15 mouse cellular contexts compared by ENCODE assay signal in genomic region chr6:72388266-72388665, GRCm38 (mm10). TPM values are rescaled to one million over a fixed set of nuclear protein-coding genes. Genes with fewer than 3 reads are reported as not detected.
DNase-seq lines count a peak whose midpoint lies in the region; ATAC-seq and TF ChIP-seq lines count a peak whose summit lies in the region.
"Had no signal": no experiment of that assay in that cellular context is flagged by ENCODE, and none has a peak within 500 bp of the region (broad histone marks: within the 10 kb centered on the region; RNA-seq: fewer than 3 reads in every experiment).

No protein-coding gene starts in this region.

- H3K9me3 ChIP-seq in heart, embryonic 11.5 days (replicated peaks; ENCODE audit: control insufficient read depth, low read length) = no peaks in the 10 kb centered on the region
- H3K9me3 ChIP-seq in lung, embryonic 14.5 days (ENCODE audit: low read depth, low read length) = no peaks in the 10 kb centered on the region
- H3K9me3 ChIP-seq in intestine, postnatal 0 days (ENCODE audit: control insufficient read depth) = no peaks in the 10 kb centered on the region
- H3K9me3 ChIP-seq in liver, embryonic 16.5 days (replicated peaks; ENCODE audit: control insufficient read depth, low read length) = no peaks in the 10 kb centered on the region
- H3K9me3 ChIP-seq in forebrain, embryonic 13.5 days (replicated peaks) = no peaks in the 10 kb centered on the region

- H3K36me3 ChIP-seq in heart, embryonic 11.5 days (ENCODE audit: control insufficient read depth, insufficient read depth, low read length) = peaks cover 10% of the 10 kb centered on the region
- H3K36me3 ChIP-seq in lung, embryonic 14.5 days (ENCODE audit: insufficient read depth) = peaks cover 26% of the 10 kb centered on the region
- peaks cover 40% of the 10 kb centered on the region for H3K36me3 ChIP-seq in intestine, postnatal 0 days (ENCODE audit: control insufficient read depth, insufficient read depth)
- H3K36me3 ChIP-seq in liver, embryonic 16.5 days (ENCODE audit: control insufficient read depth, insufficient read depth) = peaks cover 29% of the 10 kb centered on the region
- H3K36me3 ChIP-seq in forebrain, embryonic 13.5 days (ENCODE audit: poor library complexity, severe bottlenecking) = no peaks in the 10 kb centered on the region

- H3K4me2 ChIP-seq in heart, embryonic 11.5 days = peak overlapping the region; percentile 82
- peak overlapping the region; percentile 69; the same call in 1 of the 2 replicates for H3K4me2 ChIP-seq in lung, embryonic 14.5 days
- peak overlapping the region; percentile 78 for H3K4me2 ChIP-seq in intestine, postnatal 0 days (replicated peaks; ENCODE audit: low read depth)
- H3K4me2 ChIP-seq in liver, embryonic 16.5 days (ENCODE audit: low read depth, low read length) = peak overlapping the region; percentile 86
- no peak overlapping the region for H3K4me2 ChIP-seq in forebrain, embryonic 13.5 days

- no peak overlapping the region for H3K4me3 ChIP-seq in heart, embryonic 11.5 days (ENCODE audit: low read depth, low read length)
- H3K4me3 ChIP-seq in lung, embryonic 14.5 days (ENCODE audit: low read depth, low read length) = no peak overlapping the region
- no peak overlapping the region for H3K4me3 ChIP-seq in intestine, postnatal 0 days (ENCODE audit: low read depth, low read length)
- peak overlapping the region; percentile 85 for H3K4me3 ChIP-seq in liver, embryonic 16.5 days (ENCODE audit: low read depth, low read length)
- H3K4me3 ChIP-seq in forebrain, embryonic 13.5 days = no peak overlapping the region
- H3K4me3 ChIP-seq: left cerebral cortex, adult 2 months had no signal

- ATAC-seq in heart, embryonic 11.5 days (replicated peaks; ENCODE audit: insufficient number of reproducible peaks, low FRiP score, low TSS enrichment) = no peak
- ATAC-seq in lung, embryonic 14.5 days (ENCODE audit: insufficient read depth) = no peak
- no peak for ATAC-seq in intestine, postnatal 0 days
- no peak for ATAC-seq in liver, embryonic 16.5 days (ENCODE audit: low read depth)
- ATAC-seq in forebrain, embryonic 13.5 days = no peak
- ATAC-seq: hindbrain, embryonic 16.5 days had no signal

- no peak overlapping the region; the same call in 1 of the 2 replicates for H3K9ac ChIP-seq in heart, embryonic 11.5 days (ENCODE audit: low read depth, low read length)
- no peak overlapping the region; the same call in 1 of the 2 replicates for H3K9ac ChIP-seq in lung, embryonic 14.5 days
- no peak overlapping the region for H3K9ac ChIP-seq in intestine, postnatal 0 days (ENCODE audit: low read depth, low read length)
- H3K9ac ChIP-seq in liver, embryonic 16.5 days (ENCODE audit: low read depth, low read length) = peak overlapping the region; percentile 95
- H3K9ac ChIP-seq in forebrain, embryonic 13.5 days = no peak overlapping the region

- no peak for DNase-seq in heart, postnatal 4 days
- DNase-seq in lung, embryonic 14.5 days = no peak
- DNase-seq in lung, postnatal 4 days = no peak
- no peak for DNase-seq in testis, postnatal 10 days (ENCODE audit: low spot score)
- DNase-seq: adrenal gland, postnatal 36 days; B cell, adult 2 months; lung, postnatal 36 days; thymus, postnatal 25 days had no signal

- no peak for TF ChIP-seq CTCF in lung, embryonic 14.5 days (IDR thresholded peaks at IDR 0.05; ENCODE audit: low read depth)
- TF ChIP-seq CTCF in intestine, postnatal 0 days (IDR thresholded peaks at IDR 0.05; ENCODE audit: low read depth) = no peak

- 71% methylated on average over 10 of the region's 10 CpGs for WGBS in heart, embryonic 11.5 days (ENCODE audit: insufficient replicate concordance)
- 59% methylated on average over 10 of the region's 10 CpGs for WGBS in lung, embryonic 14.5 days
- WGBS in intestine, postnatal 0 days = 62% methylated on average over 10 of the region's 10 CpGs
- 52% methylated on average over 10 of the region's 10 CpGs for WGBS in liver, embryonic 16.5 days (ENCODE audit: insufficient replicate concordance)
- 73% methylated on average over 10 of the region's 10 CpGs for whole genome bisulfite sequencing in forebrain, embryonic 13.5 days

- H3K27me3 ChIP-seq in heart, embryonic 11.5 days (ENCODE audit: control insufficient read depth, insufficient read depth, low read length) = no peaks in the 10 kb centered on the region
- H3K27me3 ChIP-seq in lung, embryonic 14.5 days (ENCODE audit: insufficient read depth, low read length) = no peaks in the 10 kb centered on the region
- no peaks in the 10 kb centered on the region for H3K27me3 ChIP-seq in intestine, postnatal 0 days (replicated peaks; ENCODE audit: control insufficient read depth, insufficient read depth, low read length)
- no peaks in the 10 kb centered on the region for H3K27me3 ChIP-seq in liver, embryonic 16.5 days (ENCODE audit: control insufficient read depth, insufficient read depth, low read depth, low read length)
- peaks cover 14% of the 10 kb centered on the region; the same call in 1 of the 2 replicates for H3K27me3 ChIP-seq in forebrain, embryonic 13.5 days

- H3K4me1 ChIP-seq in heart, embryonic 11.5 days (ENCODE audit: control insufficient read depth, insufficient read depth, low read length) = peaks cover 18% of the 10 kb centered on the region
- H3K4me1 ChIP-seq in lung, embryonic 14.5 days (ENCODE audit: insufficient read depth) = 0 out of 2 replicates have a peak, but pooled peaks cover 7% of the 10 kb centered on the region
- peaks cover 5% of the 10 kb centered on the region; the same call in 1 of the 2 replicates for H3K4me1 ChIP-seq in intestine, postnatal 0 days (replicated peaks; ENCODE audit: control insufficient read depth, insufficient read depth, low read length)
- H3K4me1 ChIP-seq in liver, embryonic 16.5 days (ENCODE audit: control insufficient read depth, low read depth, low read length) = peaks cover 57% of the 10 kb centered on the region
- H3K4me1 ChIP-seq in forebrain, embryonic 13.5 days = peaks cover 14% of the 10 kb centered on the region

- 0 out of 2 replicates have a peak overlapping the region, but pooled peaks have one; percentile 35 for H3K27ac ChIP-seq in heart, embryonic 11.5 days (ENCODE audit: low read depth, low read length)
- H3K27ac ChIP-seq in lung, embryonic 14.5 days (ENCODE audit: low read depth) = no peak overlapping the region
- no peak overlapping the region for H3K27ac ChIP-seq in intestine, postnatal 0 days (ENCODE audit: low read depth, low read length)
- H3K27ac ChIP-seq in liver, embryonic 16.5 days (ENCODE audit: low read length) = peak overlapping the region; percentile 100
- no peak overlapping the region for H3K27ac ChIP-seq in forebrain, embryonic 13.5 days
- H3K27ac ChIP-seq: left cerebral cortex, adult 2 months had no signal

RNA-seq across cellular contexts. Expression of gene Vamp8, which starts 2.2 kb away (rescaled TPM):
- polyA plus RNA-seq in heart, embryonic 11.5 days (2014; fragmentation: Nextera tagmentation; extraction: Ambion mirVana) = 137 and 142 TPM in 2 replicates
- total RNA-seq in heart, postnatal 4 days (2021) = 100 to 1,000 TPM; 105 to 121 TPM
- 132 and 137 TPM in 2 replicates for polyA plus RNA-seq in lung, embryonic 14.5 days (2014; fragmentation: Nextera tagmentation; extraction: Ambion mirVana)
- polyA plus RNA-seq in intestine, postnatal 0 days (2015; fragmentation: Nextera tagmentation; extraction: Ambion mirVana) = 450 and 453 TPM in 2 replicates
- polyA plus RNA-seq in liver, embryonic 16.5 days (2015; fragmentation: Nextera tagmentation; extraction: Ambion mirVana) = 212 and 230 TPM in 2 replicates
- polyA plus RNA-seq in forebrain, embryonic 13.5 days (2015; fragmentation: Nextera tagmentation; extraction: Ambion mirVana) = 16.8 and 21.3 TPM in 2 replicates

RNA-seq across cellular contexts. Expression of gene Vamp5, which starts 8.0 kb away (rescaled TPM):
- 55.3 and 59.2 TPM in 2 replicates for polyA plus RNA-seq in heart, embryonic 11.5 days (2014; fragmentation: Nextera tagmentation; extraction: Ambion mirVana)
- 10 to 100 TPM; 33.4 to 36.0 TPM for total RNA-seq in heart, postnatal 4 days (2021)
- 31.0 and 31.2 TPM in 2 replicates for polyA plus RNA-seq in lung, embryonic 14.5 days (2014; fragmentation: Nextera tagmentation; extraction: Ambion mirVana)
- 14.9 and 16.6 TPM in 2 replicates for polyA plus RNA-seq in intestine, postnatal 0 days (2015; fragmentation: Nextera tagmentation; extraction: Ambion mirVana)
- polyA plus RNA-seq in liver, embryonic 16.5 days (2015; fragmentation: Nextera tagmentation; extraction: Ambion mirVana) = 54.9 and 62.8 TPM in 2 replicates
- 7.0 and 10.1 TPM in 2 replicates for polyA plus RNA-seq in forebrain, embryonic 13.5 days (2015; fragmentation: Nextera tagmentation; extraction: Ambion mirVana)

RNA-seq across cellular contexts. Expression of gene Rnf181, which starts 21.5 kb away (rescaled TPM):
- 95.4 and 107 TPM in 2 replicates for polyA plus RNA-seq in heart, embryonic 11.5 days (2014; fragmentation: Nextera tagmentation; extraction: Ambion mirVana)
- 10 to 100 TPM; 41.1 to 42.4 TPM for total RNA-seq in heart, postnatal 4 days (2021)
- polyA plus RNA-seq in lung, embryonic 14.5 days (2014; fragmentation: Nextera tagmentation; extraction: Ambion mirVana) = 105 and 116 TPM in 2 replicates
- 122 and 132 TPM in 2 replicates for polyA plus RNA-seq in intestine, postnatal 0 days (2015; fragmentation: Nextera tagmentation; extraction: Ambion mirVana)
- 86.5 and 91.9 TPM in 2 replicates for polyA plus RNA-seq in liver, embryonic 16.5 days (2015; fragmentation: Nextera tagmentation; extraction: Ambion mirVana)
- polyA plus RNA-seq in forebrain, embryonic 13.5 days (2015; fragmentation: Nextera tagmentation; extraction: Ambion mirVana) = 122 and 125 TPM in 2 replicates

RNA-seq across cellular contexts. Expression of gene Ggcx, which starts 25.8 kb away (rescaled TPM):
- polyA plus RNA-seq in heart, embryonic 11.5 days (2014; fragmentation: Nextera tagmentation; extraction: Ambion mirVana) = 23.9 and 27.1 TPM in 2 replicates
- total RNA-seq in heart, postnatal 4 days (2021) = 10 to 100 TPM; 26.8 to 28.2 TPM
- 22.3 and 23.4 TPM in 2 replicates for polyA plus RNA-seq in lung, embryonic 14.5 days (2014; fragmentation: Nextera tagmentation; extraction: Ambion mirVana)
- 6.2 and 6.8 TPM in 2 replicates for polyA plus RNA-seq in intestine, postnatal 0 days (2015; fragmentation: Nextera tagmentation; extraction: Ambion mirVana)
- 29.6 and 31.7 TPM in 2 replicates for polyA plus RNA-seq in liver, embryonic 16.5 days (2015; fragmentation: Nextera tagmentation; extraction: Ambion mirVana)
- polyA plus RNA-seq in forebrain, embryonic 13.5 days (2015; fragmentation: Nextera tagmentation; extraction: Ambion mirVana) = 12.7 and 13.8 TPM in 2 replicates

RNA-seq across cellular contexts. Expression of gene Tmem150a, which starts 33.0 kb away (rescaled TPM):
- 14.8 and 15.1 TPM in 2 replicates for polyA plus RNA-seq in heart, embryonic 11.5 days (2014; fragmentation: Nextera tagmentation; extraction: Ambion mirVana)
- 10 to 100 TPM in 1 of 2 experiments, 1 to 10 TPM in 1; 9.8 to 12.3 TPM for total RNA-seq in heart, postnatal 4 days (2021)
- 10.3 and 10.4 TPM in 2 replicates for polyA plus RNA-seq in lung, embryonic 14.5 days (2014; fragmentation: Nextera tagmentation; extraction: Ambion mirVana)
- polyA plus RNA-seq in intestine, postnatal 0 days (2015; fragmentation: Nextera tagmentation; extraction: Ambion mirVana) = 12.4 and 14.2 TPM in 2 replicates
- 54.4 and 59.7 TPM in 2 replicates for polyA plus RNA-seq in liver, embryonic 16.5 days (2015; fragmentation: Nextera tagmentation; extraction: Ambion mirVana)
- 6.9 and 7.3 TPM in 2 replicates for polyA plus RNA-seq in forebrain, embryonic 13.5 days (2015; fragmentation: Nextera tagmentation; extraction: Ambion mirVana)
- total RNA-seq: common myeloid progenitor, adult 5-6 weeks had no signal

Comparison
In these comparisons a context has a peak if more than half of its experiments do, and no peak if none do; other contexts are left out.
1. H3K27ac ChIP-seq: peak in heart, embryonic 11.5 days (single experiment) and liver, embryonic 16.5 days (single experiment); none in lung, embryonic 14.5 days (single experiment), intestine, postnatal 0 days (single experiment) and forebrain, embryonic 13.5 days (single experiment).